Mouse (Mus musculus) ES-Bruce4 (cell line): ENCODE results near the gene Tatdn3. TPM values are rescaled to one million over a fixed set of nuclear protein-coding genes. Genes with fewer than 3 reads are reported as not detected.

Experiments used
- H3K27ac ChIP-seq: 2 replicates; pipeline ENCODE4 v1.5.1; 2012; ENCODE audit warnings: low read length, inconsistent platforms; ENCODE audit not compliant: insufficient read depth
- H3K27me3 ChIP-seq: 2 replicates; pipeline ENCODE4 v1.6.1; 2012; ENCODE audit warnings: mild to moderate bottlenecking, low read length, inconsistent platforms; ENCODE audit not compliant: control insufficient read depth, poor library complexity, insufficient read depth, severe bottlenecking
- H3K36me3 ChIP-seq: 2 replicates; pipeline ENCODE4 v1.6.1; 2012; ENCODE audit warnings: inconsistent platforms, mild to moderate bottlenecking, low read length, moderate library complexity; ENCODE audit not compliant: control insufficient read depth, poor library complexity, insufficient read depth, severe bottlenecking
- H3K4me1 ChIP-seq: one replicate; pipeline ENCODE4 v1.8.1; 2011; ENCODE audit warnings: low read length; ENCODE audit not compliant: control insufficient read depth, insufficient read depth
- H3K4me3 ChIP-seq: 2 replicates; pipeline ENCODE4 v1.5.1; 2011; ENCODE audit warnings: low read depth, mild to moderate bottlenecking, low read length
- H3K9ac ChIP-seq: 2 replicates; pipeline ENCODE4 v1.6.1; 2012; ENCODE audit warnings: low read depth, mild to moderate bottlenecking, inconsistent platforms; ENCODE audit not compliant: poor library complexity, severe bottlenecking
- H3K9me3 ChIP-seq: replicated peaks from 2 replicates; pipeline ENCODE4 v1.6.1; 2012; ENCODE audit warnings: mild to moderate bottlenecking, low read length, inconsistent platforms; ENCODE audit not compliant: control insufficient read depth, poor library complexity, insufficient read depth, severe bottlenecking
- CTCF ChIP-seq: IDR thresholded peaks from one replicate; pipeline ENCODE4 v1.8.1; 2011; ENCODE audit warnings: low read depth, low read length
- EP300 ChIP-seq: IDR thresholded peaks from 2 replicates; pipeline ENCODE4 v1.6.1; 2011; ENCODE audit warnings: low read depth, low read length; ENCODE audit not compliant: insufficient read depth
- POLR2A ChIP-seq: IDR thresholded peaks from one replicate; pipeline ENCODE4 v1.8.1; 2011; ENCODE audit warnings: low read length; ENCODE audit not compliant: insufficient read depth
- polyA plus RNA-seq: library from polyadenylated mRNA; stranded (reverse); fragments of >200 nt; gene quantifications from 2 replicates; pipeline ENCODE4 v1.2.4, GENCODE M21; 2011; ENCODE audit warnings: low read depth; ENCODE audit not compliant: missing spikeins, insufficient read depth, insufficient read length

Gene Tatdn3
- polyA plus RNA-seq, 1 experiment = 12.0 TPM

- TF ChIP-seq POLR2A = no peak
- TF ChIP-seq CTCF = no peak
- no peak for TF ChIP-seq EP300
- Histone ChIP-seq H3K27me3 (no peaks in the 10 kb centered on the region), H3K27ac (no peak overlapping the region), H3K4me3 (no peak overlapping the region), H3K4me1 (no peaks in the 10 kb centered on the region), H3K36me3 (peaks cover 5% of the 10 kb centered on the region; the same call in 1 of the 2 replicates), H3K9me3 (no peaks in the 10 kb centered on the region), H3K9ac (no peak overlapping the region)
These were observed 48.5 kb downstream of the Tatdn3 start for GRCm38 (mm10) chr1:191014271-191014670.

DNA sequence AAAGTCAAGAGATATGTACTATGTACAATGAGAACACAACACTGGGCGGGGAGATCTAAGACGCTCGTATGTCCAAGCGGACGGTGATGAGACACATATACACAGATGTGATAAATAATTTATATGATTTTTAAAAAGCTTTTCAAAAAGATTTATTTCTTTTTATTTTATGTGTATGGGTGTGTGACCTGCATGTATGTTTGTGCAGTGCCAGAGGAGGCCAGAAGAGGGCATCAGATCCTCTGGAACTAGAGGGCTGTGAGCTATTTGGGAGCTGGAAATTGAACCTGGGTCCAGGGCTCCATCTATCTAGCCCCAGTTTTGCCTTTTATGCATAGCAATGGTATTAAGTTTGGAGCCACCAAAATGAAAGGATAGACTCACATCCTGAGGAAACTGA is 54.0 kb downstream of the Tatdn3 start:
- no peak overlapping the region for H3K9ac ChIP-seq
- H3K27ac ChIP-seq = no peak overlapping the region
- no peak overlapping the region for H3K4me3 ChIP-seq
- peaks cover 11% of the 10 kb centered on the region for H3K36me3 ChIP-seq
- no peaks in the 10 kb centered on the region for H3K4me1 ChIP-seq
- H3K9me3 ChIP-seq = no peaks in the 10 kb centered on the region
- TF ChIP-seq POLR2A (no peak), EP300 (no peak), CTCF (peak; percentile 50)
- H3K27me3 ChIP-seq = no peaks in the 10 kb centered on the region

DNA sequence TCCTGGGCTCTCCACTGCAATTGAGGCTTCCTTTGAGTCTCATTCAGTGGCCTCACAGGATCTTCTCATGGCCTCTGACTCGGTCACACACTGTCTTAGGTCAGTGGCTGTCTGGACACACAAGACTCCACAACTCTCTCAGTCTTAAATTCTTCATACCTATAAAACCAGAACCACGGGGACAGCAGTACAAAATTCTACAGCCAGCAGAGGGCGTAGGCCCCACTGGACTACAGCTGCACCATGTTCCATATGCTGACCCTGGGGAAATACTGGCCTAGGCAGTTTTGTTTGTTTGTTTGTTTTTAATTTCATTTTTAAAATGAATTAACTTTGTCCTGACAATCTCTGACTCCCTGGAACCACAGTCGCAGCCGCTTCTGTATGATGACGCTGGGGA is 60.5 kb downstream of the Tatdn3 start:
- no peak overlapping the region for H3K27ac ChIP-seq
- H3K4me3 ChIP-seq = no peak overlapping the region
- no peaks in the 10 kb centered on the region for H3K4me1 ChIP-seq
- H3K27me3 ChIP-seq = no peaks in the 10 kb centered on the region
- TF ChIP-seq POLR2A (no peak), CTCF (peak; percentile 67), EP300 (no peak)
- H3K9me3 ChIP-seq = no peaks in the 10 kb centered on the region
- H3K9ac ChIP-seq = no peak overlapping the region
- peaks cover 4% of the 10 kb centered on the region for H3K36me3 ChIP-seq

DNA sequence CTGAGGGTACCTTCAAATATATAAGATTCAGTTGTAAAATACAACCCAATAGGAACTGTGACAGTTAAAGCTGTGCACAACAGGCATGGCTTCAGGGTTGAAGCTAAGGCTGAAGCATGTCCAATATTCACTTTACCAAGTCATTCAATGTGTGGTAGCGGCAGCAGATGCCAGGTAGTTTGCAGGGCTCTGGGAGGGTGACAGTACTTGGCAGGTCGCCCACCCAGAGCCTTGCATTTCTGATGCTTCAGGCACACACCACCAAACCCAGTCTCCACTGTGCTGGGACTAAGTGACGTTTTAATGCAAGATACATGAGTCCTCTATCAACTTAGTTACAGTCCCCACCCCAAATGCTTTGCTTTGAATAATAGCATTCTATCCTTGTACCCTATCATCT is 62.0 kb downstream of the Tatdn3 start:
- H3K9me3 ChIP-seq = no peaks in the 10 kb centered on the region
- no peaks in the 10 kb centered on the region for H3K36me3 ChIP-seq
- H3K27me3 ChIP-seq = no peaks in the 10 kb centered on the region
- H3K27ac ChIP-seq = no peak overlapping the region
- no peak for TF ChIP-seq EP300
- no peak for TF ChIP-seq CTCF
- no peak for TF ChIP-seq POLR2A
- H3K4me1 ChIP-seq = no peaks in the 10 kb centered on the region
- no peak overlapping the region for H3K4me3 ChIP-seq
- no peak overlapping the region for H3K9ac ChIP-seq

- TF ChIP-seq CTCF = no peak
- no peak for TF ChIP-seq EP300
- no peaks in the 10 kb centered on the region for H3K9me3 ChIP-seq
- H3K9ac ChIP-seq = no peak overlapping the region
- no peaks in the 10 kb centered on the region for H3K4me1 ChIP-seq
- H3K4me3 ChIP-seq = no peak overlapping the region
- no peak overlapping the region for H3K27ac ChIP-seq
- no peaks in the 10 kb centered on the region for H3K36me3 ChIP-seq
- H3K27me3 ChIP-seq = no peaks in the 10 kb centered on the region
These were observed 64.7 kb downstream of the Tatdn3 start for GRCm38 (mm10) chr1:190998027-190998426.

GRCm38 (mm10) chr1:190996346-190996877 is 66.3 kb downstream of the Tatdn3 start:
- Histone ChIP-seq H3K4me1 (no peaks in the 10 kb centered on the region), H3K27ac (no peak overlapping the region), H3K4me3 (no peak overlapping the region), H3K9ac (no peak overlapping the region), H3K36me3 (no peaks in the 10 kb centered on the region), H3K27me3 (no peaks in the 10 kb centered on the region), H3K9me3 (no peaks in the 10 kb centered on the region)
- TF ChIP-seq CTCF = no peak
- no peak for TF ChIP-seq EP300
- no peak for TF ChIP-seq POLR2A

Other genes with a start within 250 kb of the Tatdn3 start
- gene Rps6kc1, start 151.2 kb downstream of the Tatdn3 start, polyA plus RNA-seq = 21.3 and 21.6 TPM in 2 replicates
- gene Angel2, start 137.8 kb downstream of the Tatdn3 start, polyA plus RNA-seq = 19.7 and 20.8 TPM in 2 replicates
- 4.2 and 4.7 TPM in 2 replicates for gene Vash2, start 83.6 kb downstream of the Tatdn3 start, polyA plus RNA-seq
- gene Flvcr1, start 36.8 kb downstream of the Tatdn3 start, polyA plus RNA-seq = 8.3 and 10.0 TPM in 2 replicates
- not detected in 2 replicates for gene Spata45, start 26.3 kb downstream of the Tatdn3 start, polyA plus RNA-seq
- gene Nsl1, start 80 bp upstream of the Tatdn3 start, polyA plus RNA-seq = 24.9 and 35.6 TPM in 2 replicates
- 2.0 and 2.7 TPM in 2 replicates for gene Batf3, start 34.9 kb upstream of the Tatdn3 start, polyA plus RNA-seq
- gene Fam71a, start 101.9 kb upstream of the Tatdn3 start, polyA plus RNA-seq = not detected in 2 replicates
- 4.4 and 7.2 TPM in 2 replicates for gene Atf3, start 155.1 kb upstream of the Tatdn3 start, polyA plus RNA-seq